Mouse (Mus musculus) bone marrow, adult 2 months (tissue): ENCODE data around the gene Ndufb6. TPM values are rescaled to one million over a fixed set of nuclear protein-coding genes. Genes with fewer than 3 reads are reported as not detected.
"Not testable (repeated sequence)": the region's sequence is repeated elsewhere in the genome, so short reads cannot be mapped to it uniquely, and the experiment has no call there.

ENCODE experiments used
- H3K27ac ChIP-seq: fragments of 200-500 bp; 2 replicates; pipeline ENCODE4 v1.5.1; 2012; ENCODE audit warnings: low read depth, mild to moderate bottlenecking, control low read depth, inconsistent platforms, low read length; ENCODE audit not compliant: control insufficient read depth, poor library complexity, insufficient read depth
- H3K4me1 ChIP-seq: fragments of 200-500 bp; 2 replicates; pipeline ENCODE4 v1.6.1; 2011; ENCODE audit warnings: low read length; ENCODE audit not compliant: control insufficient read depth, insufficient read depth
- H3K4me3 ChIP-seq: fragments of 200-500 bp; replicated peaks from 2 replicates; pipeline ENCODE3; 2011; ENCODE audit warnings: mild to moderate bottlenecking, low read depth, low read length, control low read depth; ENCODE audit not compliant: control insufficient read depth
- CTCF ChIP-seq: fragments of 200-500 bp; IDR thresholded peaks from 2 replicates; pipeline ENCODE4 v1.5.1; 2011; ENCODE audit warnings: low read length, control low read depth; ENCODE audit not compliant: control insufficient read depth, insufficient read depth
- POLR2A ChIP-seq: fragments of 200-500 bp; IDR thresholded peaks from 2 replicates; pipeline ENCODE4 v1.6.1; 2011; ENCODE audit warnings: low read depth, mild to moderate bottlenecking, control low read depth, low read length, borderline replicate concordance; ENCODE audit not compliant: control insufficient read depth
- WGBS: fragments of 180-500 bp; shearing (Covaris S2); methylation state at CpG from one replicate; pipeline ENCODE4 v1.1.7; 2018; 5-methylcytosine and 5-hydroxymethylcytosine counted together
- polyA plus RNA-seq: library from polyadenylated mRNA; stranded (reverse); fragments of >200 nt; gene quantifications from 2 replicates; pipeline ENCODE4 v1.2.4, GENCODE M21; 2011; ENCODE audit warnings: low replicate concordance; ENCODE audit not compliant: missing spikeins, insufficient read depth, insufficient read length

The Ndufb6 gene
- polyA plus RNA-seq, 1 experiment, result 44.1 TPM

DNA sequence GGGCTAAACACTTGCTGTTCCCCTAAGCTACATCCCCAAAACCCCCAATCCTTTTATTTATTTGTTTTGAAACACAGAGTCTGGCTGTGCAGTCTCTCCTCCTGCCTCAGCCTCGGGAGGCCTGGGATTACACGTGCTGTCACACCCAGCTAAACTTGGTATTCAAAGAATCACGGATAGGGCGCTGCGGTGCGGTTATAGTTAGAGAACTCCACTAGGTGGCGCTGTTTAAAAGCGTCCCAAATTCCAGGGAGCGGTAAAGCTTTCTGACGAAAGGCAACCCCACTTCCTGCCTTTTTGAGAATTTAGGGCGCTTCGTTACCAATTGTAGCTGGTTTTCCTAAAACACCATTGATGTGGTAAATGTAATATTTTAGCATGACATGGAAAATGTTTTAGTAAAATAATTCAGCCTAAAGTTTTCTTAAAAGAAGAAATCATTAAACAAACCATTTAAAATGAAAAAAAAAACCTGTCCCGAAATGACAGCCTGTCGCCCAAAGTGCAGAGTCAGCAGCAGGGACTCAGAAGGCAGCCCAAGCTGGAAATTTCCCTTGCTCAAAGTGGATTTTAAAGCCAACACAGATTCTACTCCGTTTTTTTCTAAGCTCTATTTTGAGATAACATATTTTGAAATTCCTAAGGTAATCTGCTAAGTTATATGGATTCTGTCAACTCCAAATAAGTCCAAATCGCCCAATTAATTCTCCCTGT is 22.0 kb upstream of the Ndufb6 start:
- TF ChIP-seq CTCF (peak; percentile 69), POLR2A (no peak)
- H3K4me3 ChIP-seq, result no peak overlapping the region
- H3K27ac ChIP-seq, result no peak overlapping the region
- WGBS, result 6% methylated on average over 16 of the region's 16 CpGs
- peaks cover 2% of the 10 kb centered on the region for H3K4me1 ChIP-seq

DNA sequence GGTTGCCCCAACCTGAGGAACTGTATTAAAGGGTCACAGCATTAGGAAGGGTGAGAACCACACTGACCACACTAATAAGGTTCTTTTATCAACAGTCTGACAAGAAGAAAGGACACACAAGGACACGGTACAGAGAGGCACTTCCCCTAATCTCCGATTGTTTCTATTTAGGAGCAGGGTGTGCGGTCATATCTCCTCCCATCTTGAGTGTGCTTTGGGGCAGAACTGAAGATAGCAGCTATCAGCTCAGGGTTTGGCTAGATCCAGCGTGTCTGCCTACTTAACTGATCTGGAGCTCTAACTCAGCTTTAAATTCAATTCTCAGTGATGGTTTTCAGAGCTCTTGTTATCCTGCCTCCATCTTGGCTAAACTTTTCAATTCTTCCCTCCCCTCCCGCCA is 19.9 kb upstream of the Ndufb6 start:
- no peak overlapping the region for H3K27ac ChIP-seq
- H3K4me3 ChIP-seq, result no peak overlapping the region
- no peak for TF ChIP-seq POLR2A
- 32% methylated on average over 5 of the region's 5 CpGs for WGBS
- H3K4me1 ChIP-seq, result peaks cover under 1% of the 10 kb centered on the region

GRCm38 (mm10) chr4:40291511-40291910 is 12.3 kb upstream of the Ndufb6 start:
- 91% methylated on average over 11 of the region's 11 CpGs for WGBS
- not testable (repeated sequence) for H3K4me1 ChIP-seq, H3K4me3 ChIP-seq, H3K27ac ChIP-seq

GRCm38 (mm10) chr4:40289046-40289445 is 9.8 kb upstream of the Ndufb6 start:
- H3K4me1 ChIP-seq, result peaks cover 1% of the 10 kb centered on the region; the same call in 1 of the 2 replicates
- no peak for TF ChIP-seq POLR2A
- TF ChIP-seq CTCF, result no peak
- no peak overlapping the region for H3K27ac ChIP-seq
- 85% methylated on average over 2 of the region's 2 CpGs for WGBS
- H3K4me3 ChIP-seq, result no peak overlapping the region

GRCm38 (mm10) chr4:40287415-40287814 is 8.2 kb upstream of the Ndufb6 start:
- TF ChIP-seq CTCF (no peak), POLR2A (no peak)
- Histone ChIP-seq H3K4me3 (no peak overlapping the region), H3K27ac (no peak overlapping the region), H3K4me1 (peaks cover 1% of the 10 kb centered on the region; the same call in 1 of the 2 replicates)
- 24% methylated on average over 6 of the region's 6 CpGs for WGBS

DNA sequence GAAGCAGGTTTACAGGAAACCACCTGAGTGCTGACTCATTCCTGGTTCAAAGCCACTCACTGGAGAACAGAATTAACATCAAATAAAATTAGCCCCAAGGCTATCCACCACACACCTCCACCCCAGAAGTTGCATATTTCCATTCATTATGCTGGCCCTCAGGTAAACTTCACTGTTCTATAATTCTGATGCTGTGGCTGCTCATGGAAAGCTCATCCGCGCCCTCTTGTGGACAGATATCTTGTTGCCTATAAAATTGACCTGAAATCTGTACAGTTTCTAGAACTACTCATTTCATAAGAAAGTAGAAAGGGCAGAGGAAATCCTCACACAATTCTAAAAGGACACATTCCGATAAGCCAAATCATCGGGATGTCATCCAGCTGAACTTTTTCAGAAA is 6.4 kb upstream of the Ndufb6 start:
- Histone ChIP-seq H3K27ac (no peak overlapping the region), H3K4me3 (no peak overlapping the region), H3K4me1 (peaks cover 1% of the 10 kb centered on the region; the same call in 1 of the 2 replicates)
- 12% methylated on average over 4 of the region's 4 CpGs for WGBS
- TF ChIP-seq POLR2A, result no peak
- TF ChIP-seq CTCF, result peak; percentile 27

- under 1% methylated on average over 21 of the region's 21 CpGs for WGBS
- Histone ChIP-seq H3K27ac (peak overlapping the region; percentile 88; the same call in 1 of the 2 replicates), H3K4me3 (peak overlapping the region; percentile 82), H3K4me1 (no peaks in the 10 kb centered on the region; the same call in 1 of the 2 replicates)
- TF ChIP-seq CTCF, result no peak
These were observed 343 bp downstream of the Ndufb6 start for GRCm38 (mm10) chr4:40278880-40279275.

DNA sequence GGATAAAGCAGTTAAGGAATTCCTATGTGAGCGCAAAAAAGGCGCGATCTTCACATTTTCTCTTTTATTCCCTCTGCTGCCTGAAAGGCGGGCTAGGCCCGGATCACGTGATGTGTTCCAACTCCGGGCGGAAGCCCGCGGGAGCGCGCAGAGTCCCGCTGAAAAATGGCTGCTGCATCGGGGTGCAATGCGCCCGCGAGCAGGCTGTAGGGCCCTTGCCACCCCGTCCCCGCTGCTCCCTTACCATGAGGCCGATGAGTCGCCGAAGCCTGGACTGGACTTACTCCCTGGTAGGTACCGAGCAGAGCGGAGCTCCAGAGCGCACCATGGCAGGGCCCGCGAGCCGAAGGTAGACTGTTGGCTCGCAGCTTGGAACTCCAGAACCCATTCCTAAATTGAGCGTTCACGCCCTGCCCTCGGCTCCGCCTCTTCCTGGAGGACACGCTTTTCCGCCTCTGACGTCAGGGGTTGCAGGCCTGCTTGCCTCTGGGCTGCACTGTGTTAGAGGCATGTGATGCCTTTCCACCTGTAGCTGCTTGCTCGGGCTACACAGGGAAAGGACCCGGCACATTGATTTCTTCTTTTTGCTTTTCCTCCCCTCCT is 9.7 kb downstream of the Ndufb6 start, which contains the start of the genes Smim27 and Topors:
Gene Smim27 (plus strand): TSS at position 150 of the 603 bp plus-strand sequence.
Gene Topors (minus strand): TSS at position 421 of the 603 bp plus-strand sequence.
- H3K4me1 ChIP-seq, result peaks cover 1% of the 10 kb centered on the region; the same call in 1 of the 2 replicates
- TF ChIP-seq POLR2A, result peak; percentile 96
- TF ChIP-seq CTCF, result no peak
- H3K4me3 ChIP-seq, result peak within 1 kb of the TSS; percentile 97
- peak within 1 kb of the TSS; percentile 98 for H3K27ac ChIP-seq
- under 1% methylated on average over 38 of the region's 38 CpGs for WGBS
